Mouse (Mus musculus): ENCODE measurements around the gene Herc4. TPM values are rescaled to one million over a fixed set of nuclear protein-coding genes. Genes with fewer than 3 reads are reported as not detected.

The Herc4 gene
- polyA plus RNA-seq, 1 experiment from 2014 or later: 20.9 TPM

DNA sequence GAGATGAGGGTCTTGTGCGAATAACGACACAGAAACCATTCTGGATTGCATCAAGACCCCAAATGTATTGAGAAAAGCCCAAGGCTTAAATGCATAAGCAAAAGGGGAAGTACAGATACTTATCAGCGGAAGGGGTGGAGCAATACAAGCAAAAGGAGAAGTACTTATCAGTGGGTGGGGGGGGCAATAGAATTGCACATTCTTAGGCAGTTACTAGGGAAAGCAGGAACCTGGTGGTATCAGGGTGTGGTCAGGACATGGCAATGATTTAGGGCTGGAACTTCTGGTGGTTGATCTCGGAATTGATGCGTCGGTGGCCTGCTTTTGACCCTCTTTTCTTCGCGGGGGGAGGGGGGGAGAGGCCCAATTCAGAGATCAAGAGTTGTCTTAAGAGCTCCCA, 7.7 kb upstream of the Herc4 start:
- no peak for DNase-seq (ENCODE audit: low spot score)
- H3K4me2 ChIP-seq (replicated peaks; ENCODE audit: low read depth): no peak overlapping the region
- H3K9ac ChIP-seq (ENCODE audit: low read length): no peak overlapping the region
- 82% methylated on average over 8 of the region's 8 CpGs for WGBS
- H3K4me1 ChIP-seq (replicated peaks; ENCODE audit: control insufficient read depth, insufficient read depth): no peaks in the 10 kb centered on the region
- TF ChIP-seq EP300 (optimal IDR thresholded peaks at IDR 0.05): no peak
- TF ChIP-seq CTCF (IDR thresholded peaks at IDR 0.05; ENCODE audit: low read depth): no peak
- no peaks in the 10 kb centered on the region for H3K27me3 ChIP-seq (ENCODE audit: control insufficient read depth, insufficient read depth, low read length)
- H3K36me3 ChIP-seq (ENCODE audit: control insufficient read depth, insufficient read depth, low read length): no peaks in the 10 kb centered on the region
- no peak overlapping the region for H3K27ac ChIP-seq (replicated peaks)
- no peak overlapping the region for H3K4me3 ChIP-seq (ENCODE audit: low read depth, low read length)
- H3K9me3 ChIP-seq (ENCODE audit: control insufficient read depth, low read length): no peaks in the 10 kb centered on the region
- no peak for ATAC-seq (ENCODE audit: low FRiP score, low TSS enrichment)

DNA sequence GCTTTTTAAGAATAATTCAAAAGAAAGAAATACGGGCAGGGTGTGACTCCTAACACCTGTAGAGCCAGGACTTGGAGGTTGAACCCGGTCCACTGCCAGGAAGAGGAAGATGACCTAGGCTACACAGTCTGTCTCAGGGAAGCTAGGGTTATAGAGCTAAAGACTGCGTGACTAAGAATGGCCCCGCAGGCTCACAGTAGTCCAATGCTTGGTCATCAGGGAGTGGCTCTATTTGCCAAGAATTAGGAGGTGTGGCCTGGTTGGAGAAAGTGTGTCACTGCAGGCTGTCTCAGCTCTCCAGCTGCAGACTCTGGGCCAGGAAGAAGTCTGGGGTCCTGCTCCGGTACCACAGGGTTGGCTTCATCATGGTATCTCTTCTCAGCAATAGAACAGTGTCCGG, 6.9 kb upstream of the Herc4 start:
- H3K36me3 ChIP-seq (ENCODE audit: control insufficient read depth, insufficient read depth, low read length): no peaks in the 10 kb centered on the region
- H3K4me2 ChIP-seq (replicated peaks; ENCODE audit: low read depth): no peak overlapping the region
- TF ChIP-seq CTCF (IDR thresholded peaks at IDR 0.05; ENCODE audit: low read depth) (no peak), EP300 (optimal IDR thresholded peaks at IDR 0.05) (no peak)
- H3K27ac ChIP-seq (replicated peaks): no peak overlapping the region
- H3K27me3 ChIP-seq (ENCODE audit: control insufficient read depth, insufficient read depth, low read length): no peaks in the 10 kb centered on the region
- ATAC-seq (ENCODE audit: low FRiP score, low TSS enrichment): peak; percentile 90
- H3K9ac ChIP-seq (ENCODE audit: low read length): no peak overlapping the region
- 71% methylated on average over 6 of the region's 6 CpGs for WGBS
- no peaks in the 10 kb centered on the region for H3K4me1 ChIP-seq (replicated peaks; ENCODE audit: control insufficient read depth, insufficient read depth)
- no peak overlapping the region for H3K4me3 ChIP-seq (ENCODE audit: low read depth, low read length)
- no peaks in the 10 kb centered on the region for H3K9me3 ChIP-seq (ENCODE audit: control insufficient read depth, low read length)
- DNase-seq (ENCODE audit: low spot score): peak; percentile 21

DNA sequence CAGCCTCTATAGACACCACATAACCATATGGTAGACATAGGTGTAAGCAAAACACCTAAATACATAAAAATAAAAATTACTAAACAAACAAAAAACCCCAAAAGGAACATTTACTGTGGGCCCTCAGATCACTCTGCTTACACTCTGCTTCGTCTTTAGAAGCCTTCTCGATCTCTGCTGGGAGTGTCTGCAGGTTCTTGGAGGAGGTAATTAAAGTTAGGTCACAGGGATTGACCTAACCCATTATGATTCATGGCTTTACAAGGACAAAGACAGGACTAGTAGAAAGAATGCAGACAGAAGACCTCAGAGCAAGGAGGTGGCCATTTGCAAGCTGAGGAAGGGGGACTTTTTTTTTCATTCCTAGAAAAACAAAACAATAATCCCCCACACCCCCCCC, 6.4 kb upstream of the Herc4 start:
- H3K4me3 ChIP-seq (ENCODE audit: low read depth, low read length): no peak overlapping the region
- H3K27me3 ChIP-seq (ENCODE audit: control insufficient read depth, insufficient read depth, low read length): no peaks in the 10 kb centered on the region
- H3K4me2 ChIP-seq (replicated peaks; ENCODE audit: low read depth): no peak overlapping the region
- H3K27ac ChIP-seq (replicated peaks): no peak overlapping the region
- no peaks in the 10 kb centered on the region for H3K9me3 ChIP-seq (ENCODE audit: control insufficient read depth, low read length)
- WGBS: 73% methylated on average over 2 of the region's 2 CpGs
- no peak for ATAC-seq (ENCODE audit: low FRiP score, low TSS enrichment)
- no peak for TF ChIP-seq EP300 (optimal IDR thresholded peaks at IDR 0.05)
- no peak for TF ChIP-seq CTCF (IDR thresholded peaks at IDR 0.05; ENCODE audit: low read depth)
- no peak for DNase-seq (ENCODE audit: low spot score)
- H3K36me3 ChIP-seq (ENCODE audit: control insufficient read depth, insufficient read depth, low read length): no peaks in the 10 kb centered on the region
- H3K4me1 ChIP-seq (replicated peaks; ENCODE audit: control insufficient read depth, insufficient read depth): no peaks in the 10 kb centered on the region
- H3K9ac ChIP-seq (ENCODE audit: low read length): no peak overlapping the region

DNA sequence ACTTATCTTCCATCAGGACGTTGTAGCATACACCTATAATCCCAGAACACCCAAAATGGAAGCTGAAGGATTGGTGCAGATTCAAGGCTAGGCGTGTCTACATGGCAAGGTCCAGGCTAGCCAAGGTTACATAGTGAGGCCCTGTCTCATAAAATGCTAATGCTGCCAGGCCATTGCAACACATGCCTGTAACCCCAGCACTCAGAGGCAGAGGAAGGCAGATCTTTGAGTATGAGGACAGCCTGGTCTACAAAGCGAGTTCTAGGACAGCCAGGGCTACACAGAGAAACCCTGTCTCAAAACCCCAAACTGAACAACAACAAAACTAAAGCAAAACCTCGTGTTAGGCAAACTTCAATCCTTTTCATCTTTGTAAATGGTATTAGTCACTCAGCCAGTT, 5.5 kb upstream of the Herc4 start:
- H3K4me3 ChIP-seq (ENCODE audit: low read depth, low read length): no peak overlapping the region
- WGBS: 66% methylated on average over 4 of the region's 4 CpGs
- TF ChIP-seq EP300 (optimal IDR thresholded peaks at IDR 0.05) (no peak), CTCF (IDR thresholded peaks at IDR 0.05; ENCODE audit: low read depth) (no peak)
- H3K27me3 ChIP-seq (ENCODE audit: control insufficient read depth, insufficient read depth, low read length): no peaks in the 10 kb centered on the region
- no peaks in the 10 kb centered on the region for H3K36me3 ChIP-seq (ENCODE audit: control insufficient read depth, insufficient read depth, low read length)
- no peak overlapping the region for H3K4me2 ChIP-seq (replicated peaks; ENCODE audit: low read depth)
- no peak overlapping the region for H3K9ac ChIP-seq (ENCODE audit: low read length)
- DNase-seq (ENCODE audit: low spot score) (no peak), ATAC-seq (ENCODE audit: low FRiP score, low TSS enrichment) (no peak)
- no peaks in the 10 kb centered on the region for H3K9me3 ChIP-seq (ENCODE audit: control insufficient read depth, low read length)
- H3K27ac ChIP-seq (replicated peaks): no peak overlapping the region
- H3K4me1 ChIP-seq (replicated peaks; ENCODE audit: control insufficient read depth, insufficient read depth): no peaks in the 10 kb centered on the region; the same call in 1 of the 2 replicates

DNA sequence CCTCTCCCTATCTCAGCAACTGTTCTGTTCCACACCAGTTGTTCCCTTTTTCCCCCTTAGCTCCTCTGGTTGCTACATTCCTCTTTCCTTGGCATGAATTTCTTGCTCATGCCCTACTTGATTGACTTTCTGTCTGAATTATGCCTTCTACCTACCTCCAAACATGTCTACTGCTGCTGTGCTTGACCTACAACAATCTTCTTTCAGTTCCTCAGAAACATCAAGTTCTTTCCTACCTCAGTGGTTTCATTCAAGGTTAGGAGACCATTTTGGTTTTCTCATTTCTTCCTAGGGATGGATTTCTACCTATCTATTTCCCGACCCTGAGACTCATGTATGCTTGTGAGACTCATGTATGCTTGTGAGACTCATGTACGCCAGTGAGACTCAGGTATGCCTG, 3.8 kb upstream of the Herc4 start:
- Histone ChIP-seq H3K4me3 (ENCODE audit: low read depth, low read length) (no peak overlapping the region), H3K9me3 (ENCODE audit: control insufficient read depth, low read length) (no peaks in the 10 kb centered on the region), H3K27ac (replicated peaks) (no peak overlapping the region), H3K4me1 (replicated peaks; ENCODE audit: control insufficient read depth, insufficient read depth) (no peaks in the 10 kb centered on the region; the same call in 1 of the 2 replicates), H3K9ac (ENCODE audit: low read length) (no peak overlapping the region), H3K36me3 (ENCODE audit: control insufficient read depth, insufficient read depth, low read length) (no peaks in the 10 kb centered on the region), H3K4me2 (replicated peaks; ENCODE audit: low read depth) (no peak overlapping the region), H3K27me3 (ENCODE audit: control insufficient read depth, insufficient read depth, low read length) (no peaks in the 10 kb centered on the region)
- WGBS: 81% methylated on average over 2 of the region's 2 CpGs
- ATAC-seq (ENCODE audit: low FRiP score, low TSS enrichment) (no peak), DNase-seq (ENCODE audit: low spot score) (no peak)
- TF ChIP-seq EP300 (optimal IDR thresholded peaks at IDR 0.05): no peak
- no peak for TF ChIP-seq CTCF (IDR thresholded peaks at IDR 0.05; ENCODE audit: low read depth)

DNA sequence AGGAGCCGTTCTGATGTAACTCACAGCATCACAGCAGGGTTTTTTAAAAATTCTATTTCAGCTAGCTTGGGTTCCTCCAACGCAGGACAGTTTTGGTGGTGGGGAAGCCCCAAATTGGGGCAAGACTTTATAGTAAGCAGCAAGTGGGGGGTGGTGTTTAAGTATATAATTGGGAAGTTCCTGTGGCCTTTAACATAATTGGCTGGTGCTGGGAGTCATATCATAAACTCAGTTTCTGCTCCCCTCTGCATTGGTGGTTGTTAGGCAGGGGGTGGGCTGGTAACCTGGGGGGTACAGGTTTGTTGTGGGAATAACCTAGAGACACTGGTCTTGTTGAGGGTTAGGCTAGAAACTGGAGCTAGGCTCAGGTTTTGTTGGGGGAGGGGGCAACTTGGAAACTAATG, 2.7 kb upstream of the Herc4 start:
- no peak overlapping the region for H3K4me2 ChIP-seq (replicated peaks; ENCODE audit: low read depth)
- 70% methylated on average over 2 of the region's 2 CpGs for WGBS
- TF ChIP-seq CTCF (IDR thresholded peaks at IDR 0.05; ENCODE audit: low read depth) (no peak), EP300 (optimal IDR thresholded peaks at IDR 0.05) (no peak)
- H3K4me1 ChIP-seq (replicated peaks; ENCODE audit: control insufficient read depth, insufficient read depth): no peaks in the 10 kb centered on the region; the same call in 1 of the 2 replicates
- no peak overlapping the region for H3K4me3 ChIP-seq (ENCODE audit: low read depth, low read length)
- no peaks in the 10 kb centered on the region for H3K36me3 ChIP-seq (ENCODE audit: control insufficient read depth, insufficient read depth, low read length)
- DNase-seq (ENCODE audit: low spot score) (no peak), ATAC-seq (ENCODE audit: low FRiP score, low TSS enrichment) (no peak)
- no peak overlapping the region for H3K9ac ChIP-seq (ENCODE audit: low read length)
- no peaks in the 10 kb centered on the region for H3K27me3 ChIP-seq (ENCODE audit: control insufficient read depth, insufficient read depth, low read length)
- no peak overlapping the region for H3K27ac ChIP-seq (replicated peaks)
- H3K9me3 ChIP-seq (ENCODE audit: control insufficient read depth, low read length): no peaks in the 10 kb centered on the region
